Mouse (Mus musculus) brown adipose tissue, adult 24 weeks (tissue): ENCODE results near the gene Nxnl1. TPM values are rescaled to one million over a fixed set of nuclear protein-coding genes. Genes with fewer than 3 reads are reported as not detected.
"Not testable (repeated sequence)": the region's sequence is repeated elsewhere in the genome, so short reads cannot be mapped to it uniquely, and the experiment has no call there.

Experiments
- H3K27ac ChIP-seq: fragments of 200-500 bp; replicated peaks from 2 replicates; pipeline ENCODE4 v1.5.1; 2012; ENCODE audit warnings: low read depth, mild to moderate bottlenecking, low read length
- H3K4me1 ChIP-seq: fragments of 200-500 bp; 2 replicates; pipeline ENCODE4 v1.6.1; 2012; ENCODE audit warnings: low read length, mixed read lengths; ENCODE audit not compliant: control insufficient read depth, insufficient read depth, insufficient read length
- H3K4me3 ChIP-seq: fragments of 200-500 bp; 2 replicates; pipeline ENCODE4 v1.5.1; 2012; ENCODE audit warnings: low read depth, mild to moderate bottlenecking, low read length, moderate library complexity; ENCODE audit not compliant: insufficient read depth
- polyA plus RNA-seq: library from polyadenylated mRNA; stranded (reverse); fragments of >200 nt; gene quantifications from 2 replicates; pipeline ENCODE4 v1.2.4, GENCODE M21; 2012; ENCODE audit not compliant: missing spikeins, insufficient read depth, insufficient read length

The Nxnl1 gene
- polyA plus RNA-seq, 1 experiment: 1.5 TPM

- Histone ChIP-seq H3K27ac (no peak overlapping the region), H3K4me1 (no peaks in the 10 kb centered on the region), H3K4me3 (no peak overlapping the region)
These were observed 13.6 kb downstream of the Nxnl1 start for GRCm38 (mm10) chr8:71552770-71553169.

- Histone ChIP-seq H3K4me1 (no peaks in the 10 kb centered on the region), H3K27ac (no peak overlapping the region), H3K4me3 (no peak overlapping the region)
These were observed 15.6 kb downstream of the Nxnl1 start for GRCm38 (mm10) chr8:71550754-71551153.

GRCm38 (mm10) chr8:71547590-71547989 is 18.8 kb downstream of the Nxnl1 start:
- no peak overlapping the region for H3K4me3 ChIP-seq
- no peak overlapping the region for H3K27ac ChIP-seq
- H3K4me1 ChIP-seq: peaks cover 2% of the 10 kb centered on the region; the same call in 1 of the 2 replicates

GRCm38 (mm10) chr8:71545053-71545452 is 21.3 kb downstream of the Nxnl1 start:
- H3K4me3 ChIP-seq: no peak overlapping the region
- H3K4me1 ChIP-seq: peaks cover 2% of the 10 kb centered on the region; the same call in 1 of the 2 replicates
- no peak overlapping the region for H3K27ac ChIP-seq

GRCm38 (mm10) chr8:71543755-71544154 is 22.6 kb downstream of the Nxnl1 start:
- H3K4me3 ChIP-seq: peak overlapping the region; percentile 80
- no peak overlapping the region for H3K27ac ChIP-seq
- H3K4me1 ChIP-seq: peaks cover 2% of the 10 kb centered on the region; the same call in 1 of the 2 replicates

GRCm38 (mm10) chr8:71542632-71543343 is 23.6 kb downstream of the Nxnl1 start, which contains the start of gene Mvb12a:
Mvb12a (plus strand) TSS chr8:71542922.
- no peak within 1 kb of the TSS for H3K27ac ChIP-seq
- peak within 1 kb of the TSS; percentile 80 for H3K4me3 ChIP-seq
- H3K4me1 ChIP-seq: peaks cover 5% of the 10 kb centered on the region

- Histone ChIP-seq H3K4me3 (peak within 1 kb of the TSS; percentile 67), H3K4me1 (peaks cover 9% of the 10 kb centered on the region; the same call in 1 of the 2 replicates)
These were observed 29.2 kb downstream of the Nxnl1 start, which contains the start of gene Bst2 for GRCm38 (mm10) chr8:71537028-71537867. Bst2 (minus strand) TSS chr8:71537456.

GRCm38 (mm10) chr8:71535663-71536062 is 30.7 kb downstream of the Nxnl1 start:
- H3K4me3 ChIP-seq: peak overlapping the region; percentile 67
- no peak overlapping the region for H3K27ac ChIP-seq

More at GRCm38 (mm10) chr8:71537028-71537867, 29.2 kb downstream of the Nxnl1 start, which contains the start of gene Bst2:
- H3K27ac ChIP-seq: peak within 1 kb of the TSS; percentile 98

GRCm38 (mm10) chr8:71534263-71534810 is 32.1 kb downstream of the Nxnl1 start:
- Histone ChIP-seq H3K4me1 (peaks cover 9% of the 10 kb centered on the region; the same call in 1 of the 2 replicates), H3K4me3 (no peak overlapping the region), H3K27ac (no peak overlapping the region)

More at GRCm38 (mm10) chr8:71535663-71536062, 30.7 kb downstream of the Nxnl1 start:
- peaks cover 9% of the 10 kb centered on the region; the same call in 1 of the 2 replicates for H3K4me1 ChIP-seq

GRCm38 (mm10) chr8:71530735-71531467 is 35.5 kb downstream of the Nxnl1 start:
- not testable (repeated sequence) for H3K27ac ChIP-seq, H3K4me3 ChIP-seq
- peaks cover 13% of the 10 kb centered on the region for H3K4me1 ChIP-seq

- Histone ChIP-seq H3K4me1 (peaks cover 11% of the 10 kb centered on the region), H3K4me3 (no peak overlapping the region), H3K27ac (peak overlapping the region; percentile 93)
These were observed 37.9 kb downstream of the Nxnl1 start for GRCm38 (mm10) chr8:71528362-71529073.

- Histone ChIP-seq H3K4me1 (peaks cover 11% of the 10 kb centered on the region), H3K27ac (peak overlapping the region; percentile 93), H3K4me3 (no peak overlapping the region)
These were observed 39.1 kb downstream of the Nxnl1 start for GRCm38 (mm10) chr8:71527162-71527870.

- Histone ChIP-seq H3K4me1 (peaks cover 11% of the 10 kb centered on the region), H3K27ac (peak overlapping the region; percentile 74), H3K4me3 (no peak overlapping the region)
These were observed 40.1 kb downstream of the Nxnl1 start for GRCm38 (mm10) chr8:71526272-71526671.
